Mouse (Mus musculus): ENCODE measurements at regions not wholly inside any gene's neighbourhood (a gene's known extent, or its start where the extent isn't known, plus 50 kb on each side); places are given as distances from the start of the nearest gene placed in this dataset.
"Not testable (repeated sequence)": the region's sequence is repeated elsewhere in the genome, so short reads cannot be mapped to it uniquely, and the experiment has no call there.

GRCm38 (mm10) chr12:46636888-46637287, 181.8 kb downstream of the Nova1 start:
- DNase-seq (ENCODE audit: low spot score), result no peak

GRCm38 (mm10) chr12:46635125-46635772, 183.5 kb downstream of the Nova1 start:
- peak; percentile 38 for DNase-seq (ENCODE audit: low spot score)

- no peak for DNase-seq (ENCODE audit: low spot score)
Observed at GRCm38 (mm10) chr12:46634771-46635124, 184.0 kb downstream of the Nova1 start.

GRCm38 (mm10) chr12:46632384-46632783, 186.3 kb downstream of the Nova1 start:
- not testable (repeated sequence) for DNase-seq (ENCODE audit: low spot score)

GRCm38 (mm10) chr12:46627320-46627719, 191.4 kb downstream of the Nova1 start:
- DNase-seq (ENCODE audit: low spot score), result no peak

GRCm38 (mm10) chr12:46611439-46611838, 207.3 kb downstream of the Nova1 start:
- no peak for DNase-seq (ENCODE audit: low spot score)

GRCm38 (mm10) chr12:46609580-46610311, 209.0 kb downstream of the Nova1 start:
- DNase-seq (ENCODE audit: low spot score), result no peak

GRCm38 (mm10) chr12:46608290-46608910, 210.3 kb downstream of the Nova1 start:
- no peak for DNase-seq (ENCODE audit: low spot score)

- no peak for DNase-seq (ENCODE audit: low spot score)
Observed at GRCm38 (mm10) chr12:46597200-46597599, 221.5 kb downstream of the Nova1 start.

GRCm38 (mm10) chr12:46568665-46569064, 250.1 kb downstream of the Nova1 start:
- DNase-seq (ENCODE audit: low spot score), result no peak

- DNase-seq (ENCODE audit: low spot score), result no peak
Observed at GRCm38 (mm10) chr12:46566324-46566723, 252.4 kb downstream of the Nova1 start.

GRCm38 (mm10) chr12:46520942-46521341, 297.8 kb downstream of the Nova1 start:
- DNase-seq (ENCODE audit: low spot score), result no peak

GRCm38 (mm10) chr12:46507829-46508228, 310.9 kb downstream of the Nova1 start:
- no peak for DNase-seq (ENCODE audit: low spot score)

GRCm38 (mm10) chr12:46492465-46492864, 326.3 kb downstream of the Nova1 start:
- no peak for DNase-seq (ENCODE audit: low spot score)

- no peak for DNase-seq (ENCODE audit: low spot score)
Observed at GRCm38 (mm10) chr12:46450888-46451287, 367.8 kb downstream of the Nova1 start.

GRCm38 (mm10) chr12:46444644-46445313, 373.9 kb downstream of the Nova1 start:
- DNase-seq (ENCODE audit: low spot score), result no peak

- no peak for DNase-seq (ENCODE audit: low spot score)
Observed at GRCm38 (mm10) chr12:46419591-46419990, 399.1 kb downstream of the Nova1 start.

- no peak for DNase-seq (ENCODE audit: low spot score)
Observed at GRCm38 (mm10) chr12:46418990-46419389, 399.7 kb downstream of the Nova1 start.

GRCm38 (mm10) chr12:46416765-46417404, 401.8 kb downstream of the Nova1 start:
- DNase-seq (ENCODE audit: low spot score), result no peak

GRCm38 (mm10) chr12:46416250-46416649, 402.5 kb downstream of the Nova1 start:
- DNase-seq (ENCODE audit: low spot score), result no peak

- DNase-seq (ENCODE audit: low spot score), result no peak
Observed at GRCm38 (mm10) chr12:46405674-46406073, 413.1 kb downstream of the Nova1 start.

GRCm38 (mm10) chr12:46399653-46399975, 419.1 kb downstream of the Nova1 start:
- DNase-seq (ENCODE audit: low spot score), result no peak

Measured in testis, postnatal 14 days (tissue).